Mouse (Mus musculus) neural tube, embryonic 15.5 days (tissue): ENCODE measurements around the gene Aven. TPM values are rescaled to one million over a fixed set of nuclear protein-coding genes. Genes with fewer than 3 reads are reported as not detected.

Experiments
- ATAC-seq: fragments of 200-750 bp; cut with Nextera tagmentation; 2 replicates; pipeline ENCODE4 v1.8.0; 2017; ENCODE audit warnings: mild to moderate bottlenecking, moderate TSS enrichment, moderate library complexity; ENCODE audit not compliant: low FRiP score
- H3K27ac ChIP-seq: fragments of 300-500 bp; sonication (generic); replicated peaks from 2 replicates; pipeline ENCODE4 v1.5.1; 2015; ENCODE audit warnings: mild to moderate bottlenecking, inconsistent platforms
- H3K27me3 ChIP-seq: fragments of 300-500 bp; sonication (generic); replicated peaks from 2 replicates; pipeline ENCODE4 v1.6.1; 2015; ENCODE audit warnings: inconsistent platforms
- H3K36me3 ChIP-seq: fragments of 300-500 bp; sonication (generic); 2 replicates; pipeline ENCODE4 v1.6.1; 2015; ENCODE audit warnings: inconsistent platforms
- H3K4me1 ChIP-seq: fragments of 300-500 bp; sonication (generic); 2 replicates; pipeline ENCODE4 v1.6.1; 2015; ENCODE audit warnings: inconsistent platforms
- H3K4me2 ChIP-seq: fragments of 300-500 bp; sonication (generic); 2 replicates; pipeline ENCODE4 v1.6.1; 2015; ENCODE audit warnings: inconsistent platforms, mild to moderate bottlenecking, moderate library complexity
- H3K4me3 ChIP-seq: fragments of 300-500 bp; sonication (generic); replicated peaks from 2 replicates; pipeline ENCODE4 v1.5.1; 2015; ENCODE audit warnings: mild to moderate bottlenecking, inconsistent platforms
- H3K9ac ChIP-seq: fragments of 300-500 bp; sonication (generic); replicated peaks from 2 replicates; pipeline ENCODE4 v1.6.1; 2015; ENCODE audit warnings: mild to moderate bottlenecking, inconsistent platforms
- H3K9me3 ChIP-seq: fragments of 300-500 bp; sonication (generic); replicated peaks from 2 replicates; pipeline ENCODE4 v1.6.1; 2016; ENCODE audit warnings: inconsistent platforms
- WGBS: fragments of 180-500 bp; shearing (Covaris S2); methylation state at CpG from one replicate; pipeline ENCODE4 v1.1.7; 2015; ENCODE audit warnings: mixed read lengths; 5-methylcytosine and 5-hydroxymethylcytosine counted together
- polyA plus RNA-seq: library from polyadenylated mRNA; unstranded; fragments of >200 nt; fragmentation: Nextera tagmentation; extraction: Ambion mirVana; gene quantifications from 2 replicates; pipeline ENCODE4 v1.2.1, GENCODE M21; 2015

Aven gene
- polyA plus RNA-seq, 1 experiment from 2014 or later, result 4.1 TPM

DNA sequence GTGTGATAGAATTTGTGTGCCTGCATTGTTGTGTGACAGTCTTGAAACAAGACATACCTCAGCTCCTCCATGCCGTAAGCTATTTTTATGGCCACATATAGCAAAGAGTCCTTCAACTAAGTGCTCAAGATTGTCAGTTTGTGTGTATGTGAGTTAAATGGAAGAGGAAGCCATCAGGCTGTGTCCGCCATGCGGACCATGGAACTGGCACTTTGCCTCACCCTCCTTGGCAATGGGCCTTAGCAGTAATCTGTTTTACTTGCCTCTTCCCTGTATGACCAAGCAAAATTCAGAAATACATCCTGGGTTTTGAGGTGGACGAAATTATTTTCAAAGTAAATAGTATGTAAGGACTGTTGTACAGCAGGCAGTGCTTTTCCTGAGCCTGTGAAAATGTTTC is 75.0 kb downstream of the Aven start:
- H3K4me1 ChIP-seq, result peaks cover 11% of the 10 kb centered on the region
- 90% methylated on average over 4 of the region's 4 CpGs for WGBS
- H3K27me3 ChIP-seq, result no peaks in the 10 kb centered on the region
- no peaks in the 10 kb centered on the region for H3K36me3 ChIP-seq
- H3K9me3 ChIP-seq, result no peaks in the 10 kb centered on the region
- no peak overlapping the region for H3K9ac ChIP-seq
- H3K27ac ChIP-seq, result no peak overlapping the region
- ATAC-seq, result no peak
- H3K4me2 ChIP-seq, result no peak overlapping the region
- no peak overlapping the region for H3K4me3 ChIP-seq

DNA sequence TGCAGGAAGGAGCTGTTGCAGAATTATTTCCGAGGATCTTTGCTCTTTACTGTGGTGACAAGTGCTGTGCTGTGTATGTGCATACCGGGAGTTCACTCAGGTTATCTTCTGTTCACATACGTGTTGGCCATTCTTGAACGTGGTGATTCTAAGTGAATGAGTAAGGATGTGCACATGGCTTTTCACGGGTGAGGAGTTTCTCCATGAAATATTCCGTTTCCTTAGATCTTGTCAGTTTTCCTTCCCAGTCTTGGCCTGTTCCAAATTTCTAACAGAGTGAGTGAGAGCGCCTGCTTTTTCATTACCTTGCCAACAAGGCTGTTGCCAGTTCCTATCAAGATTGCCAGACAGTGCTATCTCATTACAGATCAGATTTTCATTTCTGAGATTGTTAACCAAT is 98.2 kb downstream of the Aven start:
- H3K9ac ChIP-seq, result no peak overlapping the region
- WGBS, result 70% methylated on average over 7 of the region's 7 CpGs
- H3K9me3 ChIP-seq, result no peaks in the 10 kb centered on the region
- no peak overlapping the region for H3K27ac ChIP-seq
- peaks cover 4% of the 10 kb centered on the region; the same call in 1 of the 2 replicates for H3K4me1 ChIP-seq
- no peak overlapping the region for H3K4me3 ChIP-seq
- ATAC-seq, result 0 out of 2 replicates have a peak, but pooled peaks have one; percentile 5
- no peak overlapping the region for H3K4me2 ChIP-seq
- H3K36me3 ChIP-seq, result no peaks in the 10 kb centered on the region
- H3K27me3 ChIP-seq, result no peaks in the 10 kb centered on the region

DNA sequence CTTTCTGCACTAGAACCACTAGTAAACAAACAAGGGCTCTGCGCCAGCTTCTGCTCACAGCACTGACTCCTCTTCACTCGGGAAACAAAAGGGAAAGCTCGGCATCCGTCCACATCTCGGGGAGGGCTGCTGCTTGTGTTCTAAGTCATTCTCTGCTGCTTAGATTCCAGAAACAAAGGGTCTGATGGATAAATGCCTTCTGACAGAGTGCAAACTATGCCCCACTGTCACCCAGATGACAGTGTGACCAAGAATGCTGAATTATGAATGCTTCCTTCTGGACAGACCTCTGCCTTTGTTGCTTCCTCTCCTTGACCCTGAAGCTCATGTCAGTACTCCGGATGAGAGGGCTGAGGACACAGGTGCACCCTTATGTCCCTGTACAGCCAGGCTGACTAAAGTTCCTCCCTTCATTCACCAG is 98.7 kb downstream of the Aven start:
- no peak overlapping the region for H3K4me3 ChIP-seq
- no peak overlapping the region for H3K27ac ChIP-seq
- H3K9ac ChIP-seq, result no peak overlapping the region
- H3K4me2 ChIP-seq, result peak overlapping the region; percentile 15; the same call in 1 of the 2 replicates
- 25% methylated on average over 6 of the region's 6 CpGs for WGBS
- peaks cover 4% of the 10 kb centered on the region; the same call in 1 of the 2 replicates for H3K4me1 ChIP-seq
- no peaks in the 10 kb centered on the region for H3K27me3 ChIP-seq
- H3K9me3 ChIP-seq, result no peaks in the 10 kb centered on the region
- no peak for ATAC-seq
- H3K36me3 ChIP-seq, result no peaks in the 10 kb centered on the region

DNA sequence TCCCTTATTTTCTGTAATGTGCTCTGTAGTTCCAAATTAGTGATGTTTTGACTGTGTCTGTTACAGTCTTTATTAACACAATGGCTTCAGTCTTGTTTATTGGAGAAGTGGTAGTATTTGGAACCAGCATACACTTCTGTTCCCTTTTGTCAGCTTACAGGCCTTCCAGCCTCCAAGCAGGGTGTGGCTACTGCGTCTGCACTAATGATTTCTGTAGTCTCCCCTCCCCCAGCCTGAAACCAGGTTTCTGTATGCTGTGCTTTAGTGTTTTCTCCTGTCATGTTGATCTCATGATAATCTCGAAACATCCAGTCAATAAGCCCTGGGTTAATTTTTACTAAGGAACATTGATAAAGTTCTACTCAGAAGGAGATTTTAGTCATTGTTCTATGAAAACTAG is 100.6 kb downstream of the Aven start:
- Histone ChIP-seq H3K27me3 (no peaks in the 10 kb centered on the region), H3K4me1 (peaks cover 4% of the 10 kb centered on the region; the same call in 1 of the 2 replicates), H3K9me3 (no peaks in the 10 kb centered on the region), H3K4me2 (no peak overlapping the region), H3K36me3 (no peaks in the 10 kb centered on the region), H3K4me3 (no peak overlapping the region), H3K27ac (no peak overlapping the region), H3K9ac (no peak overlapping the region)
- 70% methylated on average over 2 of the region's 2 CpGs for WGBS
- no peak for ATAC-seq

DNA sequence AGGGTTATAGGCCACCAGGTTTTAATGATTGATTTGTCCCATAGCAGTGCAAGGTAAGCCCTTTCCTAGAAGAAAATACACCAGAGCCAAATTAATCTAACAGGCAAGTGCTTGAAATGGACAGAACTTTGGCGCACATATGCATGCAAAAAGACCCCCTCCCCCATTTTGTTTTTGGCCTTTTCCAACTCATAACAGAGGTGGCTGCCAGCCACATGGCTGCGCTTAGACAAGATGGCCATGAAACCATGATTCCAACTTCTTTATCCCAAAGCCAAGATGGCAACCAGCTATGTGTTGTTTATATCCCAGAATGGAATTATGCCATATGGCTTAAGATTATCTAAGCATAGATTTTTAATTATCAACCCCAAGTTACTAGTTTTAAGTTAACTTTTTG is 101.0 kb downstream of the Aven start:
- no peak overlapping the region for H3K4me3 ChIP-seq
- H3K36me3 ChIP-seq, result no peaks in the 10 kb centered on the region
- H3K4me1 ChIP-seq, result peaks cover 4% of the 10 kb centered on the region; the same call in 1 of the 2 replicates
- H3K9me3 ChIP-seq, result no peaks in the 10 kb centered on the region
- no peak for ATAC-seq
- H3K9ac ChIP-seq, result no peak overlapping the region
- no peak overlapping the region for H3K4me2 ChIP-seq
- no peaks in the 10 kb centered on the region for H3K27me3 ChIP-seq
- 96% methylated on average over 2 of the region's 2 CpGs for WGBS
- H3K27ac ChIP-seq, result no peak overlapping the region

DNA sequence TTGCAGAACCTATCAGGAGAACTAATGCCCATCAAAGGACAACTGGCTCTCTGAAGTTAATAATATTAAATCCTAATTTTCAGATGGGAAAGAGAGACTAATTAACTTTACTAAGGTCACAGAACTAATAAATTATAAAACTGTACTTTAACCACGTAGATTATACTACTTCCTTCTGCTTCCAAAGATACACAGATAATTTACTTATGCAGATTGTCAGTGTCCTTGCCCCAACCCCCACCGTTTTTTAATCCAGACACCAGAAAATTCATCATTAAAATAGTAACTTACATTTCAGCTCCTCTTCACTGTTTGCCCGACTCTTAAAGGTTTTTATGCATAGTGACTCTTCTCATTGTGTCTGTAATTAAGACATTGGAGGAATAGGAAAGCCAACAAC is 103.0 kb downstream of the Aven start:
- no peaks in the 10 kb centered on the region for H3K9me3 ChIP-seq
- H3K27me3 ChIP-seq, result no peaks in the 10 kb centered on the region
- no peak overlapping the region for H3K9ac ChIP-seq
- H3K4me2 ChIP-seq, result no peak overlapping the region
- H3K4me1 ChIP-seq, result peaks cover 4% of the 10 kb centered on the region; the same call in 1 of the 2 replicates
- no peak overlapping the region for H3K27ac ChIP-seq
- 86% methylated on average over 3 of the region's 3 CpGs for WGBS
- ATAC-seq, result no peak
- H3K4me3 ChIP-seq, result no peak overlapping the region
- no peaks in the 10 kb centered on the region for H3K36me3 ChIP-seq

DNA sequence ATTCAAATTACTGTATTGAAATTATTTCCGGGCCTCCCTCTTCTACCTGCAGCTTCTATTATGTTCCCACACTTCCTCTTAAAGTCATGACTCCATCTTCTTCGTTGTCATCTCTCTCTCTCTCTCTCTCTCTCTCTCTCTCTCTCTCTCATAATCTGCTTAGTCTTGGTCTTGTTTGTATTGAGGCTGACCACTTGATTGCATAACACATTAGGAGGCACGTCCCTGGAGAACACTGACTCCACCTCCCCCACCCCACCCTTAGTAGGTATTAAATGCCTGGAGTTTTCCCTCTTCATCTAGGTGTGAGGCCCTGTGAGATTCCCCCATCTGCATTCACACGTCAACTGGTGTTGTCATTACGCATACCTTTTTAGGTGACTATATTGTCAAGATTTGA is 103.7 kb downstream of the Aven start:
- Histone ChIP-seq H3K27ac (no peak overlapping the region), H3K9me3 (no peaks in the 10 kb centered on the region), H3K9ac (no peak overlapping the region), H3K36me3 (no peaks in the 10 kb centered on the region), H3K27me3 (no peaks in the 10 kb centered on the region), H3K4me2 (no peak overlapping the region), H3K4me1 (peaks cover 3% of the 10 kb centered on the region; the same call in 1 of the 2 replicates), H3K4me3 (no peak overlapping the region)
- ATAC-seq, result no peak
- 84% methylated on average over 5 of the region's 5 CpGs for WGBS

DNA sequence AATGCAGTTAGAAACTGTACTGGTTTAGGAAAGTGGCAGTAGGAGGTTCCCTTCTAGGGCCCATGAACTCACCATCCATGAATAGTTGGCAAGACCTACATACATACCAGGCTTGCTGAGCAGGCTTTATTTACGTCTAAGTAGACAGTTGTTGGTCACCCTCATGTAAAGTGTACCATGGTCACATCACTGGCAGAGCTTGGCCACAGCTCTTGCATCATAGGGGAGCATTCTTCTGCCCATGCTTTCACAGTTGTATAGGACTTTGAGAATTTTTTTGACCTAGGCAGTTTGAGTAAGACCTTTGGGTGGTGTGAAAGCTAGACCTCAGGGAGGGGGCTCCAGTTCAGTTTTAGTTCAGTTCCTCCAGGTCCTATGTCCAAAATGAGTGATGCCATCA is 104.3 kb downstream of the Aven start:
- Histone ChIP-seq H3K27ac (no peak overlapping the region), H3K4me2 (no peak overlapping the region), H3K9ac (no peak overlapping the region), H3K4me1 (no peaks in the 10 kb centered on the region), H3K36me3 (no peaks in the 10 kb centered on the region), H3K4me3 (no peak overlapping the region), H3K9me3 (no peaks in the 10 kb centered on the region), H3K27me3 (no peaks in the 10 kb centered on the region)
- WGBS, result 93% methylated on average over 1 of the region's 1 CpGs
- no peak for ATAC-seq

DNA sequence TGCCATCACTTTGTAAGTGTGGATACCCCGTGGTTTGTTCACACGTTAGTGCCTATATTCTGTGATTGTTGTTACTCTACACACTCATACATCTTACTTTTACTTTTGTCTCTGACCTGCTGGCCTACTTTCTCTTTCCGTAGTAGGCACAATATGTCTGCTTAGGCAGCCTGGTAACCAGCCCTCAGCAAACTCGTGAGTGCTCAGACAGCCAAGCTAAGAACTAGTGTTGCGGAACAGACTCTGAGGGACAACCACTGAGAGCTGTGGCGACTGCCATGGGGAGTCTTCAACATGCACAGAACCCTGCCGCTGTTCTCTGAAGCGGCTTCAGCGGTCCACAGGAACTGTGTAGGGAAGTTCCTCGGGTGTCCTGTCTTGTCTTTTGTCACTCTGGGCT is 107.5 kb downstream of the Aven start:
- ATAC-seq, result no peak; the same call in 1 of the 2 replicates
- 72% methylated on average over 10 of the region's 10 CpGs for WGBS

DNA sequence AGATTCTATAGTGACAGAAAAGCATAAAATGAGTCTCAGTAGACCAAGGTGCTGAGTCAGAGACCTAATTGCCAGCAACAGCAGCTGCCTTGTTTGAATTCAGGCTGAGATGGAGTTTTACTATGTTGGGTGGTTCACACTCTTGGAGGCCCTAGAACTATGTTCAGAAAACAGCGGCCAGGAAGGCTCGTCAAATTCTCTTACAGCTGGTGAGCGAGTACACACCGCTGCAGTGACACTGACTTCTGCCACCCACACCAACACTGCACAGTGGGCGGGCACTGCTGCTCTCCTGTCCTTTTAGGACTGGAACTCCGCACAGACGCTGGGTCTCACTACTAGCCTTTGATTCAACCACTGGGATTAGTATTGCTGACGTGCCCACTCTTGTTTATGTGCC is 109.7 kb downstream of the Aven start:
- H3K27me3 ChIP-seq, result no peaks in the 10 kb centered on the region
- H3K4me1 ChIP-seq, result 0 out of 2 replicates have a peak, but pooled peaks cover 2% of the 10 kb centered on the region
- no peak overlapping the region for H3K9ac ChIP-seq
- 74% methylated on average over 8 of the region's 8 CpGs for WGBS
- H3K36me3 ChIP-seq, result no peaks in the 10 kb centered on the region
- ATAC-seq, result no peak
- no peaks in the 10 kb centered on the region for H3K9me3 ChIP-seq
- H3K27ac ChIP-seq, result no peak overlapping the region
- no peak overlapping the region for H3K4me2 ChIP-seq
- no peak overlapping the region for H3K4me3 ChIP-seq

More for the DNA sequence above, 107.5 kb downstream of the Aven start:
- Histone ChIP-seq H3K27ac (no peak overlapping the region), H3K36me3 (no peaks in the 10 kb centered on the region), H3K27me3 (no peaks in the 10 kb centered on the region), H3K9ac (no peak overlapping the region), H3K4me3 (no peak overlapping the region), H3K9me3 (no peaks in the 10 kb centered on the region), H3K4me2 (no peak overlapping the region), H3K4me1 (0 out of 2 replicates have a peak, but pooled peaks cover 2% of the 10 kb centered on the region)

DNA sequence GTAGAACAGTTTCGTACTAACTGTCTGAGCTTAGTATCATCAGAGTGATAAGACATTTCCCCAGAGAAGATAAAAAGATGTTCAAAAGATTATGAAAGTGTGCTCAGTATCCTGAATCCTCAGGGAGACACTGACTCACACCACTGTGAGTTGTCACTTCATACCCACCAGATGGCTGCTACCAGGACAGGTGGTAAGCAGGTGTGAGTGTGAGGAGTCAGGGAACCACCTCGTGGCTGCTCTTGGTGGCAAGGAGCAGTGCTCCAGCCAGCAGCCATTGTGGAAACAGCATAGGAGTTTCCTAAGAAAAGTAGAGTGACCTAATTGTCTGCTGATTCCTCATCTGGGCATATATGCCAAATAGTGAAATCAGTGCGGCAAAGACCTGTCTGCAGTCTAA is 113.8 kb downstream of the Aven start:
- Histone ChIP-seq H3K4me2 (no peak overlapping the region), H3K4me1 (0 out of 2 replicates have a peak, but pooled peaks cover 2% of the 10 kb centered on the region), H3K4me3 (no peak overlapping the region), H3K9me3 (no peaks in the 10 kb centered on the region), H3K27ac (no peak overlapping the region), H3K9ac (no peak overlapping the region), H3K36me3 (no peaks in the 10 kb centered on the region), H3K27me3 (no peaks in the 10 kb centered on the region)
- ATAC-seq, result no peak
- 86% methylated on average over 3 of the region's 3 CpGs for WGBS

DNA sequence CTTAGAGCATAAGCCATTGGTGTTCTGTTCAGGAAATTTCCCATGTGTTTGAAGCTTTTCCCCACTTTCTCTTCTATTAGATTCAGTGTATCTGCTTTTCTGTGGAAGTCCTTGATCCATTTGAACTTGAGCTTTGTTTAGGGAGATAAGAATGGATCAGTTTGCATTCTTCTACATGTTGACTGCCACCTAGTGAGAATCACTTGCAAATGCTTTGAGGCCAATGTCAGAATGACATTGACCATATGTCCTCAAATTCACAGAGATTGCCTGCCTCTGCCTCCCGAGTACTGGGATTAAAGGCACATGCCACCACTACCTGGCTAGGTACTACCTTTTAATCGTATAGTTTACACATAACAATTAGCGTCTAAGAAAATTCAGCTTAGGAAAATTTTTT is 119.9 kb downstream of the Aven start:
- no peak overlapping the region for H3K9ac ChIP-seq
- H3K4me2 ChIP-seq, result no peak overlapping the region
- no peaks in the 10 kb centered on the region for H3K4me1 ChIP-seq
- no peak overlapping the region for H3K4me3 ChIP-seq
- WGBS, result 90% methylated on average over 3 of the region's 3 CpGs
- H3K36me3 ChIP-seq, result no peaks in the 10 kb centered on the region
- ATAC-seq, result no peak
- no peaks in the 10 kb centered on the region for H3K27me3 ChIP-seq
- H3K9me3 ChIP-seq, result no peaks in the 10 kb centered on the region
- H3K27ac ChIP-seq, result no peak overlapping the region

DNA sequence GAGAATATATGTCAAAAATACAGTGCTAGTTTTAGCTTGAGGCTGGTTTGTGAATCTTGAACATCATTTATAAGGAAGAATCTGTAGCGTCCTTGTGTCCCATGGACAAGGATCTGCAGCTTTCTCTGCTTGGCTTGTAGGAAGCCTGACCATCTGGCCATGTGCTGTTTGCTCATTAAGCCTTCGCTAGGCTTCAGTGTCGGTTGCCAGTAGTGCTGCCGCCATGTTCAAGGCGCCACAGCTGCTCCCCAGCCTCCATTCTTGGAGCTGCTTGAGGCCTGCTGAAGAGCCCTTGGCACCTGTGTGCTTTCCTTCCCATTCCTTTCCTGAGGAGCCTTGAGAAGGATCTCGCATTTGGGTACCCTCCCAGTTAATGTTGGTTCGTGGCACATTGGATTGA is 121.6 kb downstream of the Aven start:
- 91% methylated on average over 7 of the region's 7 CpGs for WGBS
- Histone ChIP-seq H3K9me3 (no peaks in the 10 kb centered on the region), H3K4me2 (no peak overlapping the region), H3K27ac (no peak overlapping the region), H3K36me3 (no peaks in the 10 kb centered on the region), H3K4me3 (no peak overlapping the region), H3K27me3 (no peaks in the 10 kb centered on the region), H3K9ac (no peak overlapping the region), H3K4me1 (no peaks in the 10 kb centered on the region)
- ATAC-seq, result no peak
